Mouse (Mus musculus) lung, postnatal 0 days (tissue): ENCODE measurements at regions not wholly inside any gene's neighbourhood (a gene's known extent, or its start where the extent isn't known, plus 50 kb on each side); places are given as distances from the start of the nearest gene placed in this dataset.

ENCODE experiments used
- ATAC-seq: fragments of 200-750 bp; cut with Nextera tagmentation; 2 replicates; pipeline ENCODE4 v1.8.0; 2017; ENCODE audit warnings: moderate library complexity
- DNase-seq: peaks from one replicate; pipeline ENCODE4 v3.0.0-alpha.2; 2016; ENCODE audit warnings: low spot score
- H3K27ac ChIP-seq: fragments of 300-500 bp; sonication (generic); 2 replicates; pipeline ENCODE4 v1.5.1; 2014; ENCODE audit warnings: antibody characterized with exemption, mild to moderate bottlenecking, low read length, mixed read lengths
- H3K27me3 ChIP-seq: fragments of 300-500 bp; sonication (generic); replicated peaks from 2 replicates; pipeline ENCODE4 v1.6.1; 2014; ENCODE audit warnings: low read length, mixed read lengths; ENCODE audit not compliant: insufficient read depth
- H3K36me3 ChIP-seq: fragments of 300-500 bp; sonication (generic); 2 replicates; pipeline ENCODE4 v1.6.1; 2014; ENCODE audit warnings: low read length, mixed read lengths; ENCODE audit not compliant: insufficient read depth
- H3K4me1 ChIP-seq: fragments of 300-500 bp; sonication (generic); 2 replicates; pipeline ENCODE4 v1.6.1; 2014; ENCODE audit warnings: antibody characterized with exemption, low read depth, low read length, mixed read lengths; ENCODE audit not compliant: insufficient read depth
- H3K4me2 ChIP-seq: fragments of 300-500 bp; sonication (generic); replicated peaks from 2 replicates; pipeline ENCODE4 v1.6.1; 2014; ENCODE audit warnings: low read depth, mild to moderate bottlenecking, low read length, moderate library complexity, mixed read lengths
- H3K4me3 ChIP-seq: fragments of 300-500 bp; sonication (generic); 2 replicates; pipeline ENCODE4 v1.5.1; 2014; ENCODE audit warnings: low read depth, low read length
- H3K9ac ChIP-seq: fragments of 300-500 bp; sonication (generic); replicated peaks from 2 replicates; pipeline ENCODE4 v1.6.1; 2014; ENCODE audit warnings: low read depth, mild to moderate bottlenecking
- H3K9me3 ChIP-seq: fragments of 300-500 bp; sonication (generic); 2 replicates; pipeline ENCODE4 v1.6.1; 2016; ENCODE audit warnings: low read length, mixed read lengths
- CTCF ChIP-seq: IDR thresholded peaks from 2 replicates; pipeline ENCODE4 v1.5.1; 2016; ENCODE audit warnings: antibody characterized with exemption, mild to moderate bottlenecking
- EP300 ChIP-seq: IDR thresholded peaks from 2 replicates; pipeline ENCODE4 v1.6.1; 2016; ENCODE audit warnings: antibody characterized with exemption, mild to moderate bottlenecking, control low read depth
- WGBS: fragments of 180-500 bp; shearing (Covaris S2); extraction: QIAGEN DNeasy Blood & Tissue Kit; methylation state at CpG from one replicate; pipeline ENCODE4 v1.1.7; 2014; 5-methylcytosine and 5-hydroxymethylcytosine counted together

GRCm38 (mm10) chr1:129057182-129057581, 215.9 kb upstream of the Thsd7b start:
- Histone ChIP-seq H3K4me2 (no peak overlapping the region), H3K27me3 (no peaks in the 10 kb centered on the region), H3K4me1 (no peaks in the 10 kb centered on the region), H3K9ac (no peak overlapping the region), H3K9me3 (no peaks in the 10 kb centered on the region), H3K27ac (no peak overlapping the region), H3K4me3 (no peak overlapping the region), H3K36me3 (no peaks in the 10 kb centered on the region)
- WGBS: 42% methylated on average over 6 of the region's 6 CpGs
- DNase-seq: no peak
- ATAC-seq: no peak
- no peak for TF ChIP-seq EP300
- TF ChIP-seq CTCF: no peak

GRCm38 (mm10) chr1:129055252-129055651, 217.8 kb upstream of the Thsd7b start:
- Histone ChIP-seq H3K4me3 (no peak overlapping the region), H3K9ac (no peak overlapping the region), H3K4me1 (no peaks in the 10 kb centered on the region), H3K27ac (no peak overlapping the region), H3K36me3 (no peaks in the 10 kb centered on the region), H3K4me2 (no peak overlapping the region), H3K9me3 (no peaks in the 10 kb centered on the region), H3K27me3 (no peaks in the 10 kb centered on the region)
- DNase-seq (no peak), ATAC-seq (no peak)
- no peak for TF ChIP-seq EP300
- TF ChIP-seq CTCF: 0 out of 2 replicates have a peak, but pooled peaks have one; percentile 14

GRCm38 (mm10) chr1:129033707-129034106, 239.4 kb upstream of the Thsd7b start:
- Histone ChIP-seq H3K4me2 (no peak overlapping the region), H3K27me3 (no peaks in the 10 kb centered on the region), H3K9ac (no peak overlapping the region), H3K4me3 (no peak overlapping the region), H3K4me1 (no peaks in the 10 kb centered on the region), H3K36me3 (no peaks in the 10 kb centered on the region), H3K27ac (no peak overlapping the region), H3K9me3 (no peaks in the 10 kb centered on the region)
- ATAC-seq (no peak), DNase-seq (no peak)
- 73% methylated on average over 5 of the region's 5 CpGs for WGBS
- no peak for TF ChIP-seq EP300
- no peak for TF ChIP-seq CTCF

- DNase-seq: no peak
- Histone ChIP-seq H3K4me2 (no peak overlapping the region), H3K36me3 (no peaks in the 10 kb centered on the region), H3K27me3 (no peaks in the 10 kb centered on the region), H3K4me3 (no peak overlapping the region), H3K9me3 (no peaks in the 10 kb centered on the region), H3K4me1 (no peaks in the 10 kb centered on the region), H3K9ac (no peak overlapping the region), H3K27ac (no peak overlapping the region)
- ATAC-seq: no peak
- TF ChIP-seq EP300 (no peak), CTCF (no peak)
- WGBS: 63% methylated on average over 1 of the region's 1 CpGs
Observed at GRCm38 (mm10) chr1:129005899-129006298, 267.2 kb upstream of the Thsd7b start.

GRCm38 (mm10) chr1:129002286-129002685, 270.8 kb upstream of the Thsd7b start:
- H3K9ac ChIP-seq: no peak overlapping the region
- no peak overlapping the region for H3K27ac ChIP-seq
- H3K4me2 ChIP-seq: no peak overlapping the region
- no peaks in the 10 kb centered on the region for H3K36me3 ChIP-seq
- H3K4me1 ChIP-seq: no peaks in the 10 kb centered on the region
- WGBS: 77% methylated on average over 2 of the region's 2 CpGs
- ATAC-seq (no peak), DNase-seq (no peak)
- H3K27me3 ChIP-seq: no peaks in the 10 kb centered on the region
- H3K9me3 ChIP-seq: no peaks in the 10 kb centered on the region
- H3K4me3 ChIP-seq: no peak overlapping the region
- TF ChIP-seq CTCF (no peak), EP300 (no peak)

GRCm38 (mm10) chr1:129001766-129002165, 271.3 kb upstream of the Thsd7b start:
- H3K4me2 ChIP-seq: no peak overlapping the region
- H3K27me3 ChIP-seq: no peaks in the 10 kb centered on the region
- H3K4me3 ChIP-seq: no peak overlapping the region
- no peak overlapping the region for H3K27ac ChIP-seq
- H3K36me3 ChIP-seq: no peaks in the 10 kb centered on the region
- ATAC-seq (no peak), DNase-seq (no peak)
- H3K9ac ChIP-seq: no peak overlapping the region
- TF ChIP-seq CTCF: no peak
- TF ChIP-seq EP300: no peak
- no peaks in the 10 kb centered on the region for H3K4me1 ChIP-seq
- H3K9me3 ChIP-seq: no peaks in the 10 kb centered on the region
